Mouse (Mus musculus) bone marrow macrophage, adult 2 months (primary cell): Measurements from ENCODE around the gene Dmd. TPM values are rescaled to one million over a fixed set of nuclear protein-coding genes. Genes with fewer than 3 reads are reported as not detected.

ENCODE experiments used
- H3K27ac ChIP-seq: 2 replicates; pipeline ENCODE4 v1.5.1; 2012; ENCODE audit warnings: low read depth, low read length; ENCODE audit not compliant: insufficient read depth
- H3K4me1 ChIP-seq: 2 replicates; pipeline ENCODE4 v1.6.1; 2012; ENCODE audit warnings: low read length; ENCODE audit not compliant: control insufficient read depth, insufficient read depth
- H3K4me3 ChIP-seq: 2 replicates; pipeline ENCODE4 v1.5.1; 2012; ENCODE audit warnings: mild to moderate bottlenecking, low read length, moderate library complexity; ENCODE audit not compliant: insufficient read depth
- CTCF ChIP-seq: IDR thresholded peaks from 2 replicates; pipeline ENCODE4 v1.5.1; 2012; ENCODE audit warnings: low read depth, mild to moderate bottlenecking, low read length, moderate library complexity
- POLR2A ChIP-seq: IDR thresholded peaks from 2 replicates; pipeline ENCODE4 v1.6.1; 2012; ENCODE audit warnings: mild to moderate bottlenecking, low read depth, low read length, borderline replicate concordance
- polyA plus RNA-seq: library from polyadenylated mRNA; stranded (reverse); fragments of >200 nt; gene quantifications from 2 replicates; pipeline ENCODE4 v1.2.4, GENCODE M21; 2012; ENCODE audit not compliant: missing spikeins, insufficient read depth, insufficient read length

Dmd gene
- polyA plus RNA-seq, 1 experiment: 0.23 TPM

DNA sequence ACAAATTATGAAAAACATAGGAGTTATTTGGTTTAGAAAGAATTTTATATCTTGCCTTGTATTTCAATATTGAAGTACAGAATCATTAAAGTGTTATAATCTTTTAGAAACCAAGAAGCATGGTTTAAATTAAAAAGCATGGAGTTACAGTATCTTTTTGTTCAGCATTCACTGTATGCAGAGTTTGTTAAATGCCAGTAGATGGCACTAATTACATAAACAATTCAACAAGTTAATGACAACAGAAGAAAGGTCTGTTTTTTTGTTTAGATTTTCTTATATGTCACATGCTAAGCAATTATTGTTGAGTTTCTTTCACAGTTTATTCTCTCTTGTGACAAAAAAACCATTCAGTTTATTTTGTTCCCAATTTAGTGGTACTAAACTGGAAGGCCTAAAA lies 1649.8 kb downstream of the Dmd start:
- TF ChIP-seq CTCF (no peak), POLR2A (no peak)
- no peak overlapping the region for H3K4me3 ChIP-seq
- H3K27ac ChIP-seq: no peak overlapping the region
- H3K4me1 ChIP-seq: no peaks in the 10 kb centered on the region

DNA sequence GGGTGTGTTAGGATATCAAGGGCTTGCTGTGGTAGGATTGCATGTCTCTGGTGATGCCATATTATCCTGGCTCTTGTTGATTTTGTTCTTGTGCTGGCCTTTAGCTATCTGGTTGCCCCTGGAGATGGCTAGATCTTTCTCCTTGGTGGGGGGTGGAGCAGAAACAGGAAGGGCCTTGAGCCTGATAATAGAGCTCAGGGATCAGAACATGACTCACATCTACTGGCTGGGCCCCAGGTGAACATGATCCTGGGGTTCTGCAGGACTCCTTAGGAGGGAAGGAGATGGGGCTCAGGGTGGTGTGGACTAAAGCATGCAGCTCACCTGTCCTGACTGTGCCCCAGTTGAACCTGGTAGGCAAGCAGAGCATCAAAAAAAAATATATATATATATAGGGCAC lies 1691.8 kb downstream of the Dmd start:
- no peak for TF ChIP-seq CTCF
- no peak for TF ChIP-seq POLR2A
- Histone ChIP-seq H3K4me3 (no peak overlapping the region), H3K4me1 (no peaks in the 10 kb centered on the region), H3K27ac (no peak overlapping the region)

DNA sequence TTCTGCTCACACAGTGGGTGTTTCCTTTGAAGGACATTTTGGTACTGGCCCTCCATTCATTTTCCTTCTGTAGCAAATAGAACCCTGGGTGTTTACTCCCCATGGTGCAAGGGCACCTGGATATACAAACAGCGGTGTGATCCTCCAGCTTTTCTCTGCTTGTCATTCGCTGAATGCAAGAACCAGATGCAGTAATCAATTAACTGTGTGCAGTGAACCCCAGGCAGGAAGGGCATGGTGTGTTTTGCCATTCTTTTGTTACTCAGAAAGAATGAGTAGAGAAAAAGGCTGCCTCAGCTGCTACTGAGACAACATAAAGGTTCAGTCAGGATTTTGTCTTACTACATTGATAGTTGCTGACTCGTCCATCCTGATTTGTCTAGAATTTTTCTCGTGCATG lies 1799.0 kb downstream of the Dmd start:
- no peak overlapping the region for H3K27ac ChIP-seq
- no peak overlapping the region for H3K4me3 ChIP-seq
- TF ChIP-seq POLR2A (no peak), CTCF (no peak)
- H3K4me1 ChIP-seq: no peaks in the 10 kb centered on the region

DNA sequence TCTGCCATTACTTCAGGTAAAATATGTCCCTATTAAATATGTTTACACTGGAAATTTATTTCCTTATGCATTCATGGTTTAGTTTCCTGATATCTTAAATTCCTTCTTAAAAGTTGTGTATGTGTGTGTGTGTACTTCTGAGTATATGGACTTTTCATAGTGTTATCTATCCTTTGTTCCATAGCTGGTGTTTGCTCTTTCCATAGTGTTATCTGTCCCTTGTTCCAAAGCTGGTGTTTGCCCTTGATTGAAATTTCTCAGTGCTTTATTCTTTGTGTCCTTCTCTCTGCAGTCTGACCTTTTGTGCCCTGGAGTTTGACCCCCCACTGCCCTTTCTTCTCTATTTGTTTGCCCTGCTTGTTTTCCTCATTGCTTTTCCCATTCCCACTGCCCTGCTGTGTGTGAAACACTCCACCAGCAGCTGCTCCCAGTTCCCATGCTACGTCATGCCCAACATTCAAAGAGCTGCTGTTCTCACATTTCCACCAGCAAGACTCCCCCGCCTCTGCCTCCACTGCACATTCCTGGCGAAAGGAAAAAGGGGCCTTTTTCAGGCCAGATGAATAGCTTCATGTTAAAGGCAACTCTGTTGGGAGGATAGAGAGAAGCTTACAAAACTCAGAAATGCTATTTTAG lies 1911.5 kb downstream of the Dmd start:
- no peak for TF ChIP-seq CTCF
- no peak for TF ChIP-seq POLR2A
- H3K27ac ChIP-seq: no peak overlapping the region
- H3K4me1 ChIP-seq: no peaks in the 10 kb centered on the region
- H3K4me3 ChIP-seq: no peak overlapping the region

DNA sequence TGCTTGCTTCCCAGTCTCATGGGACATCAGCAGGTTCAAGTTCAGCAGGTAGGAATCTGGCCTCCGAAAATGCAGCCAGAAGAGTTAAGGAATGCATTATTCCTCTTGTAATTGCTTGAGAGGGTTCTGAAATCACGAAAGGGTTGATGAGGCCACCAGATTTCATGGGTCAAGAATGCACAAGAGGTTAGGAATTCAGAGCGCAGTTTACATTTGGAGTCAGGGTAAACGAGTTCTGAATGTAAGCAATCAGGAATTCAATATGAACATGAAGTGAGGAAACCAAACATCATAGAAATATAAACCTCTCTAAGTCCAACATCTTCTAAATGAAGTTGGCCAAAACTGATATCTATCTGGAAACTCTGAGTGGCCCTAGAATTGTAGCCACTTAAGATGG lies 1924.4 kb downstream of the Dmd start:
- TF ChIP-seq POLR2A: no peak
- TF ChIP-seq CTCF: no peak
- Histone ChIP-seq H3K27ac (no peak overlapping the region), H3K4me3 (no peak overlapping the region), H3K4me1 (no peaks in the 10 kb centered on the region)

DNA sequence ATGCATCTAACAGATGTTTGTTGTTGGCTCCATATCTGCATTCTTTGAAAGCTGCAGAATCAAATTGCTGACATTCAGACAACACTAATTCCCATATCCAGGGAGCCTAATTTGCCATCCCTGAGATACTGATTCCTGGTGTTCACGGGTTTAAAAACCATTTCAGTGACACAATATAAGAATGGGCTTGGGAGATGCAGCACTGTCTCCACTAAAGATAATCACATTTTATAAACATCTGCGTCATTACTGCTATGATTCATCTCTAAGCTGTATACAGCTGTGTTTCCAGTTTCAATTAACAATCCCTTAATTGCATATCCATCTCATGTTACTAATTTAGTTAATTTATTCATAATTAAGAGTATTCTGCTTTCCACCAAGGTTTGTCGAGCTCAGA lies 1929.5 kb downstream of the Dmd start:
- no peak overlapping the region for H3K27ac ChIP-seq
- H3K4me3 ChIP-seq: no peak overlapping the region
- TF ChIP-seq POLR2A (no peak), CTCF (no peak)
- no peaks in the 10 kb centered on the region for H3K4me1 ChIP-seq

DNA sequence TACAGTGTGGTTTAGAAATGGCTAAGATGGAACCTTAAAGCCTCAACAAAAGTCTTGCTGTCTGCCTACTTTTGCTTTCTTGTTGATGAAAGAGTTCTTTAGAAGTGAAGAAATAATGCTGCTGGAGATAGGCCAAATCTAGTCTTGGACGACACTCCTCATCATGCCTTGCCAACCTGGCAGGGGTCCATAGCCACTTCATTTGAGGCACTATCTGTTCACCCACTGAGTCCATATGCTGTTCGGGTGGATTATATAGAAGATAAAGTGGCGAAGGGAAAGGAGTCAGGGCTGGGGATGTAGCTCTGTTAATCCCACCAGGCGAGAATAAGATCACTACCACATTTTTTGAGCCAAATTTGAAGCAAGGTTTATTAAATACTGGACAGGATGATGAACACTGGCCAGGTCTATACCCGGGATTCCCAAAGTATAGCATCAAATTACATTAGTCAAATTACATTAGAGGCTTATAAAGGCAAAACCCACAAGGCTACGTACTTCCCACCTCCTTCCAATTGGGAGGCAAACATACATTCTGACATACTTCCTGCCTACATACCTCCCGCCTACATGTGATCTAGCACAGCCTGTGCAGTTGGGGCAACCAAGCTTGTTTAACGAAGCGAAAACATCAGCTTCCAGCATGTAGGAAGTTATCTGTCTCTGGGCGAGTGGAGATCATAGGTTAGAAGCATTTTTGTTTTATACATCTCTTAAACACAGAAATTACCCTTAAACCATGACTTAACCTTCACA lies 1984.2 kb downstream of the Dmd start:
- Histone ChIP-seq H3K4me1 (no peaks in the 10 kb centered on the region), H3K27ac (no peak overlapping the region), H3K4me3 (no peak overlapping the region)
- no peak for TF ChIP-seq CTCF
- no peak for TF ChIP-seq POLR2A

DNA sequence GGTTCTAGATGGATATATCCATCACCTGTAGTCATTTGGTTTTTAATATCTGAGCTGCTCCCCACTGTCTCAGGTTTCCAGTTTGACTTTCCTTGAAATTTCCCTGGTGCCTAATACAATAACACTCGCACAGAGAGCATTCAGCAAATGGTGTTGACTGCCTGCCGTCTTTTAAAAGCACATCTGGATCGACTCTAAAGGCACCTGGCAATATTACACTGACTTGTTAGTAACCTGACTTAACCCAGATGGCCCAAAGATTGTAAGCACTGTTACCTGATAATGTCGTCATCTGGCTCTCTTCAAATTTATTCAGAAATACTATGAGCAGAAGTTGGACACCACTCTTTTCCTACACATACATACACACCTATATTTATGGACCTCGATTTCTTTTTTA lies 2011.9 kb downstream of the Dmd start:
- Histone ChIP-seq H3K27ac (no peak overlapping the region), H3K4me3 (no peak overlapping the region), H3K4me1 (no peaks in the 10 kb centered on the region)
- TF ChIP-seq POLR2A: no peak
- no peak for TF ChIP-seq CTCF

DNA sequence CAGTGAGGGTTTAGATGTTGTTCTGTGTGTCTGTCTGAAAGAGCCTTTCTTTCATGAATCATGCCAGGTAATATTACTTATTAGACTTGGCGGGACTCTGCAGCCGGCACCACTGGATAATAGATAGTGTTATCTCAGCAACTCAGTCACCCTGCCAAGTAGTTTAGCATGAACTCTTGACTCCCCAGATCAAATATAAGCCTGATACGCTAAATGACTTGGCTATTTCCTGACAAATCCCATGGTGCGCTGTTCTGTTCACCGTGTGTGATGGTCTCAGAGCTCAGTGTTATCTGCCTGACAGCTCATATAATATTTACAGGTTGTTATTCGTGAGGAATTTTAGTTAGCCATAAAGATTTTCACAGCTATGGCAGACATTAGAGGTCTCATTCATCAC lies 2012.3 kb downstream of the Dmd start:
- H3K4me1 ChIP-seq: no peaks in the 10 kb centered on the region
- H3K4me3 ChIP-seq: no peak overlapping the region
- no peak overlapping the region for H3K27ac ChIP-seq
- TF ChIP-seq POLR2A (no peak), CTCF (no peak)

DNA sequence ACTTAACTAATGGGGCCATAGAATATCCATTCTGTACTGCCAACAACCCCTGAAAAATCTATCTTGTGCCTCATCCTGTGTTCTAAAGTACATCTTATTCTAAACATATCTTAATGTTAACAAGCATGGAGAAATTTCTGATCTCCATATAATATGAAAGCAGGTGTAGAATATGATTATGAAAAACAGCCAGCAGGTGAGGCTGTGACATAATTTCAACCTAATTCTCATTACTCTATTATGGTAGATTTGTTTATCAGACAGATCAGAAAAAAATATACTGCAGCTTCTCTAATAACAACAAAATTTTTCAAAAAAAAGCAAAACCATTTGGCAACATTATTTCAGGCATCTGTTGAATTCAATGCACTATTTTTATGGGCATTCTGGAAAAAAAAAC lies 2059.6 kb downstream of the Dmd start:
- Histone ChIP-seq H3K4me3 (no peak overlapping the region), H3K4me1 (no peaks in the 10 kb centered on the region), H3K27ac (no peak overlapping the region)
- TF ChIP-seq POLR2A (no peak), CTCF (no peak)

DNA sequence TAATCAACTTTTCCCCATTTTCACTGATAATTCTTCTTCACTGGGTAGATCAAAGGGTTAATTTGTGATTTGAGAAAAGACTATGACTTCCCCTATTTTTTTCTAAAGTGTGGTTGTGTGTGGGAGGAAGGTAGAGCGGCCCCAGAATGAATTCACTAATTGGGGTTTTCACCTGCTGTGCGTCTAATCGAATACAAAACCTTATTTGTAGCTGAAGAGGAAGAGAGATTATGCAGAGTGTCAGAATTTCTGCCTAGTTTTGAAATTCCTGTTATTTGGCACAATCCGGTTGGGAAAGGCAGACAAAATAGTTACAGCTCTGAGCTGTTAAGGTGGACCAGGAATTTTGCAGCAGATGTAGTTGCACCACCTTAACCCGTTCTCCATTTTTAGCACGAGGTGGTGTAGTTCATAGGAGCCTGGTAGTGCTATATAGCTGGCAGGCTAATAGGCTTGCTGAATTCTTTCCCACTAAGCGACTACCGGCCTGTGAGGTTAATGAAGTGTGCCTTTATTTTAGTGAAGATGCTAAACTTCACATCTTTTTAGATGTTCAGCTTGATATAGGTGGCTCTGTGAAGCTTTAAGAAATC lies 2092.9 kb downstream of the Dmd start:
- Histone ChIP-seq H3K27ac (no peak overlapping the region), H3K4me3 (no peak overlapping the region), H3K4me1 (no peaks in the 10 kb centered on the region)
- no peak for TF ChIP-seq CTCF
- no peak for TF ChIP-seq POLR2A
